Mouse (Mus musculus): ENCODE results near the gene Nln. TPM values are rescaled to one million over a fixed set of nuclear protein-coding genes. Genes with fewer than 3 reads are reported as not detected.

Gene Nln
- polyA plus RNA-seq, 1 experiment from 2014 or later: 15.8 TPM

GRCm38 (mm10) chr13:104058761-104059160 lies 50.7 kb downstream of the Nln start:
- no peak for DNase-seq (ENCODE audit: low spot score)
- no peaks in the 10 kb centered on the region for H3K27me3 ChIP-seq (ENCODE audit: insufficient read depth, poor library complexity, severe bottlenecking)
- no peaks in the 10 kb centered on the region for H3K9me3 ChIP-seq
- no peak overlapping the region for H3K27ac ChIP-seq
- H3K4me3 ChIP-seq: no peak overlapping the region
- H3K4me1 ChIP-seq (replicated peaks): peaks cover 16% of the 10 kb centered on the region
- peaks cover 17% of the 10 kb centered on the region for H3K36me3 ChIP-seq
- 94% methylated on average over 9 of the region's 9 CpGs for WGBS

DNA sequence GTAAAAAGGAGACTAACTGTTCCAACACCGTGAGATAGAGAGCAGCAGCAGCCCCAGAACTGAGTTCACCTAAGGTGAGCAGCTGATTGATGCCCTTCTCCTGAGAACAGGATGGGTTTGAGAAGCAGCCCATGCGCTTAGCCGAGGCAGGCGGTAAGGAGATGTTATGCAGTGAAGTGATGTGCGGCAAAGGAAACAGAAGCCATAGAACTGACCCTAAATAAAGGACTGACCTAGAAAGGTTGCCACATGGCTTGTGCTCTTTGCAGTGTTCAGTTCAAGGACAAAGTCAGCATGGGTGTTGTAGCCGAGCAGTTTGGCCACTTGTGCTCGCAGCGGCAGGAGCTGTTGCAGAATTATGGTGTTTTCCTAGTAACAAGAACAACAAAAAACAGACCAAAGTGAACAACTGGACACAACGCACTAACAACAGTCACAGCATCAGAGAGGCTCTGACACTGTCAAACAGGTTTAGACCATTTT lies 57.1 kb downstream of the Nln start:
- H3K27ac ChIP-seq: no peak overlapping the region
- H3K36me3 ChIP-seq: peaks cover 23% of the 10 kb centered on the region
- no peak overlapping the region for H3K4me3 ChIP-seq
- DNase-seq (ENCODE audit: low spot score): no peak
- H3K4me1 ChIP-seq (replicated peaks): no peaks in the 10 kb centered on the region
- H3K27me3 ChIP-seq (ENCODE audit: insufficient read depth, poor library complexity, severe bottlenecking): no peaks in the 10 kb centered on the region
- WGBS: 93% methylated on average over 9 of the region's 9 CpGs
- H3K9me3 ChIP-seq: no peaks in the 10 kb centered on the region

DNA sequence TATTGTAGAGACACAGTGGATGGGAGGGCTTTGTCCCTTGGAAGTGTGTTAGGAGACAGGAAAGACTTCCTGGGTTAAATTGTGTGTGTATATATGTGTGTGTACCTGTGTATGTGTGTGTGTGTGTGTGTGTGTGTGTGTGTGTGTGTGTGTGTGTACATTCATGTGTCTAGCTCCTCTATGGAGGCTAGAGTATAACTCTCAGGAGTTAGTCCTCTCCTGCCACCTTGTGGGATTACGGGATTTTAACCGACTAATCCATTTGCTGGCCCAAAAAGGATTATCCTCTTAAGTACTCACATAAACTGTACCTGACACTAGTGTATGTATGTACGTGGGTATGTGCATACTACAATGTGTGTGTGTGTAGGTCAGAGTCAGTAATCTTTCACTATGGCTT lies 60.6 kb downstream of the Nln start:
- Histone ChIP-seq H3K27me3 (ENCODE audit: insufficient read depth, poor library complexity, severe bottlenecking) (no peaks in the 10 kb centered on the region), H3K4me1 (replicated peaks) (no peaks in the 10 kb centered on the region), H3K9me3 (no peaks in the 10 kb centered on the region), H3K4me3 (no peak overlapping the region), H3K27ac (no peak overlapping the region), H3K36me3 (peaks cover 12% of the 10 kb centered on the region)
- whole genome bisulfite sequencing: 69% methylated on average over 3 of the region's 3 CpGs
- no peak for DNase-seq (ENCODE audit: low spot score)

DNA sequence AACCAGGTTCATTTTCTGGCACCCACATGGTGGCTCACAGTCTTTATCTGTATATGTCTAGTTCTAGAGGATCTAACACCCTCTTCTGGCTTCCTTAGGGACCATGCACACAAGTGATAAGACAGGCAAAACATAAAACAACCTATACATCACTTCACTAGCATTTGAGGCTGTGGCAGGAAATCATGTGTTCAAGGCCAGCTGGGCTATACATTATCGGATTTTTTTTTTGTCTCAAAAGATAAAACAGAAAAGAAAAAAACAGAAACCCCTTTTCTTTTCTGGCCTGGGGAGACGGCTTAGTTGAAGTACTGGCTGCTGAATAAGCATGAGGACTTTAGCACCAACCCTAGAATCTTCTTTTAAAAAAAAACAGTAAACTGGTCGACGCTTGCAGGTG lies 64.3 kb downstream of the Nln start:
- WGBS: 88% methylated on average over 4 of the region's 4 CpGs
- Histone ChIP-seq H3K4me3 (no peak overlapping the region), H3K27me3 (ENCODE audit: insufficient read depth, poor library complexity, severe bottlenecking) (no peaks in the 10 kb centered on the region), H3K4me1 (replicated peaks) (no peaks in the 10 kb centered on the region), H3K36me3 (peaks cover 2% of the 10 kb centered on the region), H3K27ac (no peak overlapping the region), H3K9me3 (no peaks in the 10 kb centered on the region)
- no peak for DNase-seq (ENCODE audit: low spot score)

DNA sequence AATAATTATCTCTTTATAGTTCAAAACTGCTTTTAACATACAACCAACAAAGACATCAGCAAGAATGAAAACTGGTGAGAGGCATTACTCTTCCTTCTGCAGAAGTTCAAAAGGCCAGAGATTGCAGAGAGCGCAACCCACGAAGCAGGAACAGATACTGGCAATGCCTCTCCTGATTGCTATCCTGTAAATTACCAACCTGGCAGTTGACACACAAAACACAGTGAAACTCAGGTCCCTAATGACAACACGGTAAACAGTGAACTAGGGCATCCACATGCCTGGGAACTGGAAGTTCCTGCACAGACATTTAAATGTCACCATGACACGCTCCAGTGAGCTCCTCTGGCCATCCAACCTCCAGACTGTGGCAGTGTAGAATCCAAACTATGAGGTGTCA lies 65.1 kb downstream of the Nln start:
- DNase-seq (ENCODE audit: low spot score): no peak
- Histone ChIP-seq H3K27ac (no peak overlapping the region), H3K9me3 (no peaks in the 10 kb centered on the region), H3K4me3 (no peak overlapping the region), H3K36me3 (no peaks in the 10 kb centered on the region), H3K27me3 (ENCODE audit: insufficient read depth, poor library complexity, severe bottlenecking) (no peaks in the 10 kb centered on the region), H3K4me1 (replicated peaks) (no peaks in the 10 kb centered on the region)
- WGBS: 96% methylated on average over 4 of the region's 4 CpGs

GRCm38 (mm10) chr13:104042738-104043137 lies 66.7 kb downstream of the Nln start:
- no peaks in the 10 kb centered on the region for H3K27me3 ChIP-seq (ENCODE audit: insufficient read depth, poor library complexity, severe bottlenecking)
- H3K27ac ChIP-seq: no peak overlapping the region
- 84% methylated on average over 8 of the region's 8 CpGs for whole genome bisulfite sequencing
- no peak for DNase-seq (ENCODE audit: low spot score)
- no peaks in the 10 kb centered on the region for H3K36me3 ChIP-seq
- H3K9me3 ChIP-seq: no peaks in the 10 kb centered on the region
- peaks cover 10% of the 10 kb centered on the region for H3K4me1 ChIP-seq (replicated peaks)
- H3K4me3 ChIP-seq: no peak overlapping the region

GRCm38 (mm10) chr13:104041481-104041880 lies 67.9 kb downstream of the Nln start:
- Histone ChIP-seq H3K4me1 (replicated peaks) (peaks cover 21% of the 10 kb centered on the region), H3K4me3 (no peak overlapping the region)
- 94% methylated on average over 7 of the region's 7 CpGs for WGBS

DNA sequence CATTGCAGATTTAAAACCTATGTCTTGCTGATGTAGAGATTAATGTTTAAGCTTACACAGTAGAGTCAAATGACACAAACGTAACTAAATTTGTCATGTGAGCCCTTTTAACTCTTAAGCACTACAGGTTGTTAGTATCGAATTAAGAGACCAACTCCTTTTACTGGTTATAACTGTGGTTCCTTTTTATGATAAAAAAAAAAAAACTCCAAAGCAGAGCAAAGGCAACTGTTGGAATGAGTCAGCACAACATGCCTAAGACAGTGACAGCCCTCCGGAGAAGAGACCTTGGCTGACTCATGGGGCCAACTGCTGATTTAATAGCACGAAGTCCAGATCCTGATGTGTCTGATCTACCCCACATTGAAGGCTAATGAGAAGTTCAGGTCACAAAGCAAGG lies 68.5 kb downstream of the Nln start:
- H3K27ac ChIP-seq: no peak overlapping the region
- DNase-seq (ENCODE audit: low spot score): no peak
- peaks cover 24% of the 10 kb centered on the region for H3K4me1 ChIP-seq (replicated peaks)
- no peaks in the 10 kb centered on the region for H3K9me3 ChIP-seq
- 0 out of 2 replicates have a peak, but pooled peaks cover 4% of the 10 kb centered on the region for H3K36me3 ChIP-seq
- WGBS: 89% methylated on average over 4 of the region's 4 CpGs
- H3K4me3 ChIP-seq: no peak overlapping the region
- H3K27me3 ChIP-seq (ENCODE audit: insufficient read depth, poor library complexity, severe bottlenecking): no peaks in the 10 kb centered on the region

More at GRCm38 (mm10) chr13:104041481-104041880, 67.9 kb downstream of the Nln start:
- Histone ChIP-seq H3K9me3 (no peaks in the 10 kb centered on the region), H3K27me3 (ENCODE audit: insufficient read depth, poor library complexity, severe bottlenecking) (no peaks in the 10 kb centered on the region), H3K27ac (no peak overlapping the region), H3K36me3 (0 out of 2 replicates have a peak, but pooled peaks cover 2% of the 10 kb centered on the region)
- no peak for DNase-seq (ENCODE audit: low spot score)

DNA sequence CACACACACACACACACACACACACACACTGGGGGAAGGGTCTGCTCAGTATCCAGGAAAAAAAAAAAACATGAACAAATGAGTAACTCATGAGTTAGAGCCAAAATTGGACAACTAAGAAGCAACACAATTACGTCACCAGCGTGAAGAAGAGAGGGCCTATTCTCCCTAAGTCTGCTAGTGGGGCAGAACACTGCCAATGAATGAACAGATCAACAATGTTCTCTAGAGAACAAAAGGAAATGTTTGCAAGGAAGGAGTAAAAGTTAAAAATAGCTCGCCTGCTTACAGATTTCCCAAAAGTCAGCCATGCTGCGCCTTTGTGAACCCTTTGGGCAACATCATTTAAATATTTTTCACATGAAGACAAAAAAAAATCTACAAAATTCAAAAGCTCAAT lies 69.6 kb downstream of the Nln start:
- H3K27ac ChIP-seq: no peak overlapping the region
- H3K36me3 ChIP-seq: 0 out of 2 replicates have a peak, but pooled peaks cover 4% of the 10 kb centered on the region
- H3K9me3 ChIP-seq: no peaks in the 10 kb centered on the region
- no peak overlapping the region for H3K4me3 ChIP-seq
- WGBS: 78% methylated on average over 4 of the region's 4 CpGs
- no peak for DNase-seq (ENCODE audit: low spot score)
- H3K4me1 ChIP-seq (replicated peaks): peaks cover 24% of the 10 kb centered on the region
- H3K27me3 ChIP-seq (ENCODE audit: insufficient read depth, poor library complexity, severe bottlenecking): no peaks in the 10 kb centered on the region

DNA sequence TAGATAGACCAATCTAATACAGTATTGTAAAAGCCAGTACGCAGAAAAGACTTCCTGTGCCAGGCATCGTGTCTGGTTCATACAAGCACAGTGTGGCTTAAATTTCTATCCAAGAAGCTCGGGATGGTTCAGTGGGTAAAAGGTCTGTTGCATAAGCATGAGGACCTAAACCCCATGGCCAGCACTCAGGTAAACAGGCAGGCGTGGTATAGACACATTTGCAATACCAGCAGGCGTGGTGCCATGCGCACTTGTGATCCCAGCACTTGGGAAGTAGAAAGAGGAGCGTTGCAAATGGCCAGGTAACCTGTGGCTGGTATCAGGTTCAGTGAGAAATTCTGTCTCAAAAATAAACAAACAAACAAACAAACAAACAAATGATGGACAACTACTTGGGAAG lies 70.5 kb downstream of the Nln start:
- WGBS: 95% methylated on average over 7 of the region's 7 CpGs
- DNase-seq (ENCODE audit: low spot score): no peak
- Histone ChIP-seq H3K4me1 (replicated peaks) (peaks cover 24% of the 10 kb centered on the region), H3K27me3 (ENCODE audit: insufficient read depth, poor library complexity, severe bottlenecking) (no peaks in the 10 kb centered on the region), H3K4me3 (no peak overlapping the region), H3K36me3 (0 out of 2 replicates have a peak, but pooled peaks cover 4% of the 10 kb centered on the region), H3K27ac (no peak overlapping the region), H3K9me3 (no peaks in the 10 kb centered on the region)

GRCm38 (mm10) chr13:104038358-104038757 lies 71.1 kb downstream of the Nln start:
- no peak for DNase-seq (ENCODE audit: low spot score)
- Histone ChIP-seq H3K9me3 (no peaks in the 10 kb centered on the region), H3K27ac (0 out of 2 replicates have a peak overlapping the region, but pooled peaks have one; percentile 24), H3K36me3 (peaks cover 4% of the 10 kb centered on the region; the same call in 1 of the 2 replicates), H3K4me3 (no peak overlapping the region), H3K27me3 (ENCODE audit: insufficient read depth, poor library complexity, severe bottlenecking) (no peaks in the 10 kb centered on the region), H3K4me1 (replicated peaks) (peaks cover 24% of the 10 kb centered on the region)
- WGBS: 72% methylated on average over 7 of the region's 7 CpGs

DNA sequence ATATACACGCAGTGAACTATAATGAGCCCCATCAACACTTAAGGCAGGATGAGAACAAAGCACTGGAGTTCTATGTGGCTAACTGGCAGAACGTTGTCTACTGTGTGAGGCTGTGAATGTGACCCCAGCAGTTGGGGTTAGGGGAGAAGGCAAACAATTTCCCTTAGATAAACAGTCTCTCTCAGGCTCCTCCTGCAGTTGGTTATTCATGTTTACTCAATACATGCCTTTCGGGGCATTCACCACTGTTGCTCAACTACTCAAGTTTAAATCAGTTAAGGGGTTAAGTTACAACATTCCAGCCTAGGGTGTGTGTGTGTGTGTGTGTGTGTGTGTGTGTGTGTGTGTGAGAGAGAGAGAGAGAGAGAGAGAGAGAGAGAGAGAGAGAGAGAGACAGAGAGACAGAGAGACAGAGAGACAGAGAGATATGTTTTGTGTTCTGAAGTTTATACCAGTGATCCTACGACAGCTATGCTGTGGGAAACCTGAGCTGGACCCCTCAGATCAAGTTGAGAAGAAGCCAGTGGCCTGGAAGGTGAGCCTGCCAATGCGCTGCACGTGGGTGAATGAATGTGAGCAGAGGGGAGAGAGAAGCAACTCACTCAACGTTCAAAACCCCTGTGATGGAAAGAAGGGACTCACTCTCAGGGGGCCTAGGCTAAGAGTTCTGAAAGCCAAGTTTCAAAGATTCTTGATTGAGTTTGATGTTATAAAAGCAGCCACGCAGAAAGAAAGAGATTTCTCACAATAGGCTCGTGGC lies 71.7 kb downstream of the Nln start:
- DNase-seq (ENCODE audit: low spot score): no peak
- Histone ChIP-seq H3K4me3 (no peak overlapping the region), H3K9me3 (no peaks in the 10 kb centered on the region), H3K27ac (peak overlapping the region; percentile 64; the same call in 1 of the 2 replicates), H3K36me3 (peaks cover 4% of the 10 kb centered on the region; the same call in 1 of the 2 replicates), H3K27me3 (ENCODE audit: insufficient read depth, poor library complexity, severe bottlenecking) (no peaks in the 10 kb centered on the region), H3K4me1 (replicated peaks) (peaks cover 28% of the 10 kb centered on the region)
- 68% methylated on average over 9 of the region's 9 CpGs for WGBS

GRCm38 (mm10) chr13:104036494-104037290 lies 72.7 kb downstream of the Nln start:
- peaks cover 38% of the 10 kb centered on the region for H3K4me1 ChIP-seq (replicated peaks)
- H3K27ac ChIP-seq: peak overlapping the region; percentile 64
- no peak for DNase-seq (ENCODE audit: low spot score)
- 80% methylated on average over 23 of the region's 23 CpGs for WGBS
- H3K9me3 ChIP-seq: no peaks in the 10 kb centered on the region
- H3K4me3 ChIP-seq: no peak overlapping the region
- no peaks in the 10 kb centered on the region for H3K27me3 ChIP-seq (ENCODE audit: insufficient read depth, poor library complexity, severe bottlenecking)
- peaks cover 4% of the 10 kb centered on the region; the same call in 1 of the 2 replicates for H3K36me3 ChIP-seq
